Mouse (Mus musculus) heart, postnatal 0 days (tissue): ENCODE measurements around the gene Mab21l1.

Experiments
- CTCF ChIP-seq: IDR thresholded peaks from 2 replicates; pipeline ENCODE4 v1.5.1; 2016; ENCODE audit warnings: antibody characterized with exemption, control low read depth, low read depth
- EP300 ChIP-seq: IDR thresholded peaks from 2 replicates; pipeline ENCODE4 v1.6.1; 2016; ENCODE audit warnings: antibody characterized with exemption, low read depth

DNA sequence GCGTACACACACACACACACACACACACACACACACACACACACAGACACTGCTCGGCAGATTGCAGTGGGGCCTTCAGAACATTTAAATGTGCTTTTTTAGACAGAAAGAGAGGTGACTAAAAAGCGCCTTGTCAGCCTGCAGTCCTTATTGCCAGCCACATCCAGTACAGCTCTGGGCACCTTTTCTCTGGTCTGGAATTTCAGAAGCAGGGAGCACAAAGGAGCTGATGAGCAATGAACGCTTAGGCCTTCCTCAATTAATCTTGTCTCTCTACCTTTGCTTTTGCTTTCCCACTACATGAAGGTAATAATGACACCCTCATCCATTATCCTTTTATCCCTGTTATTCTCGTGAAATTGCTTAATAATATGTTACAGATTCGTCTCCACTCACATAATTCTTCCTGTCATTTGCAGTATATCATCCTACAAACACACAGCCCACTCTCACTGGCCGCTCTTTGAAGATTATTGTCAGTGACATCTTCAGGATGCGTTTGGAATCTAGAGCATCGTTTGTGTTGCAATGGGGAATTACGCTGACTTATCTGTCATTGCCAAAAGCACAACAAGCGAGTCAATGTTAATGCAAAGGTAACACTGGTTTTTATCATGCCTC is 31.8 kb upstream of the Mab21l1 start:
- no peak for TF ChIP-seq CTCF
- no peak for TF ChIP-seq EP300
